Mouse (Mus musculus) splenic B cell, adult 2 months (primary cell): ENCODE results near the gene Ccdc14.
"Not testable (repeated sequence)": the region's sequence is repeated elsewhere in the genome, so short reads cannot be mapped to it uniquely, and the experiment has no call there.

Experiments used
- DNase-seq: peaks from one replicate; pipeline ENCODE4 v3.0.0-alpha.2; 2011; ENCODE audit warnings: low read depth, low spot score
- H3K27me3 ChIP-seq: 2 replicates; pipeline ENCODE4 v1.6.1; 2012; ENCODE audit warnings: mild to moderate bottlenecking, low read length, moderate library complexity, mixed read lengths; ENCODE audit not compliant: control insufficient read depth, poor library complexity, insufficient read depth, severe bottlenecking
- H3K36me3 ChIP-seq: 2 replicates; pipeline ENCODE4 v1.6.1; 2012; ENCODE audit warnings: mild to moderate bottlenecking, low read length, moderate library complexity, mixed read lengths; ENCODE audit not compliant: control insufficient read depth, poor library complexity, insufficient read depth, severe bottlenecking

The Ccdc14 gene

GRCm38 (mm10) chr16:34690334-34691144, at the start of gene Ccdc14:
Ccdc14 (plus strand) TSS chr16:34690616.
- H3K27me3 ChIP-seq: no peaks in the 10 kb centered on the region
- H3K36me3 ChIP-seq: no peaks in the 10 kb centered on the region
- DNase-seq: peak; percentile 88

GRCm38 (mm10) chr16:34643511-34644259, 46.7 kb upstream of the Ccdc14 start:
- DNase-seq: no peak

GRCm38 (mm10) chr16:34649621-34650020, 40.8 kb upstream of the Ccdc14 start, which contains the start of gene Ropn1:
Ropn1 (plus strand) TSS chr16:34649921.
- H3K27me3 ChIP-seq: no peaks in the 10 kb centered on the region
- no peak for DNase-seq
- H3K36me3 ChIP-seq: no peaks in the 10 kb centered on the region

More at GRCm38 (mm10) chr16:34643511-34644259, 46.7 kb upstream of the Ccdc14 start:
- Histone ChIP-seq H3K36me3 (no peaks in the 10 kb centered on the region), H3K27me3 (no peaks in the 10 kb centered on the region)

- no peak for DNase-seq
- H3K36me3 ChIP-seq: no peaks in the 10 kb centered on the region
- H3K27me3 ChIP-seq: no peaks in the 10 kb centered on the region
Measured at GRCm38 (mm10) chr16:34653023-34653422, 37.4 kb upstream of the Ccdc14 start.

GRCm38 (mm10) chr16:34657566-34657965, 32.9 kb upstream of the Ccdc14 start:
- not testable (repeated sequence) for H3K36me3 ChIP-seq, H3K27me3 ChIP-seq, DNase-seq

- no peak for DNase-seq
Measured at GRCm38 (mm10) chr16:34657983-34658382, 32.4 kb upstream of the Ccdc14 start.

GRCm38 (mm10) chr16:34658388-34658787, 32.0 kb upstream of the Ccdc14 start:
- Histone ChIP-seq H3K36me3 (no peaks in the 10 kb centered on the region), H3K27me3 (no peaks in the 10 kb centered on the region)
- no peak for DNase-seq

More at GRCm38 (mm10) chr16:34657983-34658382, 32.4 kb upstream of the Ccdc14 start:
- Histone ChIP-seq H3K27me3 (no peaks in the 10 kb centered on the region), H3K36me3 (no peaks in the 10 kb centered on the region)

GRCm38 (mm10) chr16:34664553-34664952, 25.9 kb upstream of the Ccdc14 start:
- DNase-seq: no peak
- no peaks in the 10 kb centered on the region for H3K36me3 ChIP-seq

GRCm38 (mm10) chr16:34667031-34667726, 23.2 kb upstream of the Ccdc14 start:
- peak; percentile 80 for DNase-seq

More at GRCm38 (mm10) chr16:34664553-34664952, 25.9 kb upstream of the Ccdc14 start:
- H3K27me3 ChIP-seq: no peaks in the 10 kb centered on the region

GRCm38 (mm10) chr16:34668341-34668740, 22.1 kb upstream of the Ccdc14 start:
- DNase-seq: no peak
- Histone ChIP-seq H3K27me3 (no peaks in the 10 kb centered on the region), H3K36me3 (no peaks in the 10 kb centered on the region)

More at GRCm38 (mm10) chr16:34667031-34667726, 23.2 kb upstream of the Ccdc14 start:
- Histone ChIP-seq H3K27me3 (no peaks in the 10 kb centered on the region), H3K36me3 (no peaks in the 10 kb centered on the region)

- DNase-seq: no peak
- H3K27me3 ChIP-seq: no peaks in the 10 kb centered on the region
- no peaks in the 10 kb centered on the region for H3K36me3 ChIP-seq
Measured at GRCm38 (mm10) chr16:34671966-34672365, 18.4 kb upstream of the Ccdc14 start.

- DNase-seq: no peak
- no peaks in the 10 kb centered on the region for H3K36me3 ChIP-seq
- no peaks in the 10 kb centered on the region for H3K27me3 ChIP-seq
Measured at GRCm38 (mm10) chr16:34672822-34673221, 17.6 kb upstream of the Ccdc14 start.

GRCm38 (mm10) chr16:34674365-34674764, 16.1 kb upstream of the Ccdc14 start:
- H3K36me3 ChIP-seq: no peaks in the 10 kb centered on the region
- H3K27me3 ChIP-seq: no peaks in the 10 kb centered on the region
- DNase-seq: no peak

GRCm38 (mm10) chr16:34681823-34682222, 8.6 kb upstream of the Ccdc14 start:
- H3K36me3 ChIP-seq: no peaks in the 10 kb centered on the region
- H3K27me3 ChIP-seq: no peaks in the 10 kb centered on the region
- no peak for DNase-seq
